Mouse (Mus musculus) CH12.LX (cell line): ENCODE results near the gene M6pr. TPM values are rescaled to one million over a fixed set of nuclear protein-coding genes. Genes with fewer than 3 reads are reported as not detected.

Source experiments
- DNase-seq: peaks from one replicate; pipeline ENCODE4 v3.0.0-alpha.2; 2013; ENCODE audit errors: extremely low read depth
- H3K27ac ChIP-seq: 2 replicates; pipeline ENCODE4 v1.5.1; 2012; ENCODE audit warnings: low read depth, mild to moderate bottlenecking, control low read depth, moderate library complexity; ENCODE audit not compliant: insufficient read depth
- H3K27me3 ChIP-seq: replicated peaks from 2 replicates; pipeline ENCODE3; 2012; ENCODE audit warnings: inconsistent platforms
- H3K36me3 ChIP-seq, 2 experiments: replicated peaks in 1 of 2; 2 replicates each; pipeline versions ENCODE3 to v1.6.1; 2012; ENCODE audit warnings: inconsistent platforms in 1 of 2, low read length in 1 of 2, mild to moderate bottlenecking in 1 of 2, mixed read lengths in 1 of 2, moderate library complexity in 1 of 2; ENCODE audit not compliant: control insufficient read depth in 1 of 2, insufficient read depth in 1 of 2
- H3K4me1 ChIP-seq, 2 experiments: 2 replicates each; pipeline ENCODE4 v1.6.1; 2012; ENCODE audit warnings: inconsistent platforms in 1 of 2, moderate library complexity in 1 of 2; ENCODE audit not compliant: insufficient read depth in 2 of 2, control insufficient read depth in 1 of 2
- H3K4me2 ChIP-seq: 2 replicates; pipeline ENCODE4 v1.6.1; 2012; ENCODE audit warnings: low read depth, mild to moderate bottlenecking, control low read depth; ENCODE audit not compliant: poor library complexity, insufficient read depth, severe bottlenecking
- H3K4me3 ChIP-seq, 3 experiments: fragments of 150-350 bp in 1 of 3; sonication (generic) in 1 of 3; replicated peaks in 1 of 3; 2 replicates each; pipeline versions ENCODE3 to v1.5.1; 2011 to 2012; ENCODE audit warnings: low read depth in 2 of 3, low read length in 2 of 3, mild to moderate bottlenecking in 2 of 3, moderate library complexity in 2 of 3, control low read depth in 1 of 3, improper control_type of control experiment in 1 of 3, inconsistent platforms in 1 of 3, mixed read lengths in 1 of 3; ENCODE audit not compliant: poor library complexity in 1 of 3
- H3K79me2 ChIP-seq: replicated peaks from 2 replicates; pipeline ENCODE4 v1.6.1; 2012; ENCODE audit warnings: mild to moderate bottlenecking, moderate library complexity; ENCODE audit not compliant: control insufficient read depth, poor library complexity, insufficient read depth, severe bottlenecking; ENCODE audit errors: extremely low read depth
- H3K9ac ChIP-seq: 2 replicates; pipeline ENCODE4 v1.6.1; 2012; ENCODE audit warnings: low read depth, mild to moderate bottlenecking, control low read depth, moderate library complexity; ENCODE audit not compliant: insufficient read depth
- H3K9me3 ChIP-seq: replicated peaks from 2 replicates; pipeline ENCODE3; 2012; ENCODE audit warnings: low read length, inconsistent platforms, mixed read lengths
- BHLHE40 ChIP-seq: IDR thresholded peaks from 2 replicates; pipeline ENCODE4 v1.6.1; 2011; ENCODE audit warnings: mild to moderate bottlenecking, low read depth, low read length, improper control_type of control experiment
- CHD2 ChIP-seq: IDR thresholded peaks from 2 replicates; pipeline ENCODE4 v1.6.1; 2011; ENCODE audit warnings: low read length, improper control_type of control experiment
- CTCF ChIP-seq, 2 experiments: IDR thresholded peaks in 1 of 2; conservative IDR thresholded peaks in 1 of 2; 2 replicates each; pipeline ENCODE4 v1.5.1; 2011 to 2012; ENCODE audit warnings: low read depth in 2 of 2, low read length in 2 of 2, improper control_type of control experiment in 1 of 2, inconsistent platforms in 1 of 2, mild to moderate bottlenecking in 1 of 2, moderate library complexity in 1 of 2
- E2F4 ChIP-seq: IDR thresholded peaks from 2 replicates; pipeline ENCODE4 v1.6.1; 2011; ENCODE audit warnings: low read depth, low read length, improper control_type of control experiment; ENCODE audit not compliant: insufficient replicate concordance
- ELF1 ChIP-seq: IDR thresholded peaks from 2 replicates; pipeline ENCODE4 v1.6.1; 2014; ENCODE audit warnings: low read depth, mild to moderate bottlenecking, inconsistent platforms, low read length, improper control_type of control experiment
- EP300 ChIP-seq: IDR thresholded peaks from 2 replicates; pipeline ENCODE4 v1.6.1; 2011; ENCODE audit warnings: low read length, improper control_type of control experiment
- GABPA ChIP-seq: IDR thresholded peaks from 2 replicates; pipeline ENCODE4 v1.6.1; 2012; ENCODE audit warnings: low read depth, low read length, improper control_type of control experiment, inconsistent platforms; ENCODE audit not compliant: insufficient replicate concordance
- HCFC1 ChIP-seq: IDR thresholded peaks from 2 replicates; pipeline ENCODE4 v1.6.1; 2012; ENCODE audit warnings: low read depth, mild to moderate bottlenecking, inconsistent platforms, low read length, improper control_type of control experiment
- MAX ChIP-seq: IDR thresholded peaks from 2 replicates; pipeline ENCODE4 v1.6.1; 2011; ENCODE audit warnings: low read length, improper control_type of control experiment
- MAZ ChIP-seq: IDR thresholded peaks from 2 replicates; pipeline ENCODE4 v1.6.1; 2012; ENCODE audit warnings: low read depth, mild to moderate bottlenecking, inconsistent platforms, low read length, improper control_type of control experiment, moderate library complexity
- MEF2A ChIP-seq: IDR thresholded peaks from 2 replicates; pipeline ENCODE4 v1.6.1; 2014; ENCODE audit warnings: low read depth, mild to moderate bottlenecking, inconsistent platforms, low read length, improper control_type of control experiment, borderline replicate concordance
- MXI1 ChIP-seq: IDR thresholded peaks from 2 replicates; pipeline ENCODE4 v1.6.1; 2011; ENCODE audit warnings: mild to moderate bottlenecking, low read depth, low read length, improper control_type of control experiment
- NELFE ChIP-seq: IDR thresholded peaks from 2 replicates; pipeline ENCODE4 v1.6.1; 2011; ENCODE audit warnings: low read depth, low read length, improper control_type of control experiment
- PAX5 ChIP-seq: IDR thresholded peaks from 2 replicates; pipeline ENCODE4 v1.6.1; 2012; ENCODE audit warnings: low read length, inconsistent platforms, mixed read lengths
- POLR2A ChIP-seq: IDR thresholded peaks from 2 replicates; pipeline ENCODE4 v1.6.1; 2011; ENCODE audit warnings: low read depth, mild to moderate bottlenecking, improper control_type of control experiment, low read length
- POLR2AphosphoS2 ChIP-seq: IDR thresholded peaks from 2 replicates; pipeline ENCODE4 v1.6.1; 2011; ENCODE audit warnings: low read depth, low read length, improper control_type of control experiment
- SIN3A ChIP-seq: IDR thresholded peaks from 2 replicates; pipeline ENCODE4 v1.6.1; 2012; ENCODE audit warnings: low read length, improper control_type of control experiment, inconsistent platforms
- SMC3 ChIP-seq: IDR thresholded peaks from 2 replicates; pipeline ENCODE4 v1.6.1; 2011; ENCODE audit warnings: low read depth, low read length, improper control_type of control experiment
- TBP ChIP-seq: conservative IDR thresholded peaks from 2 replicates; pipeline ENCODE4 v1.6.1; 2011; ENCODE audit warnings: low read depth, low read length, improper control_type of control experiment
- TCF12 ChIP-seq: IDR thresholded peaks from 2 replicates; pipeline ENCODE4 v1.6.1; 2014; ENCODE audit warnings: low read depth, mild to moderate bottlenecking, inconsistent platforms, low read length, improper control_type of control experiment
- USF1 ChIP-seq: IDR thresholded peaks from 2 replicates; pipeline ENCODE4 v1.6.1; 2014; ENCODE audit warnings: low read depth, mild to moderate bottlenecking, inconsistent platforms, low read length, improper control_type of control experiment
- ZC3H11A ChIP-seq: IDR thresholded peaks from 2 replicates; pipeline ENCODE4 v1.6.1; 2012; ENCODE audit warnings: low read depth, mild to moderate bottlenecking, inconsistent platforms, low read length, improper control_type of control experiment
- ZKSCAN1 ChIP-seq: IDR thresholded peaks from 2 replicates; pipeline ENCODE4 v1.6.1; 2012; ENCODE audit warnings: low read depth, inconsistent platforms, low read length, improper control_type of control experiment, borderline replicate concordance
- ZMIZ1 ChIP-seq: IDR thresholded peaks from 2 replicates; pipeline ENCODE4 v1.6.1; 2012; ENCODE audit warnings: low read depth, mild to moderate bottlenecking, inconsistent platforms, low read length, improper control_type of control experiment
- dilution Hi-C: fragments of 300-500 bp; cut with MboI; formaldehyde crosslinking; loops from 2 replicates; pipeline ENCODE4 v1.14.3; 2020; ENCODE audit warnings: low sequenced_read_pairs; ENCODE audit not compliant: extremely low pct_unique_long_range_greater_than_20kb, extremely low pct_ligation_motif_present
- in situ Hi-C: fragments of 300-500 bp; cut with MboI; formaldehyde crosslinking; loops from 3 replicates; pipeline ENCODE4 v1.14.3; 2019; ENCODE audit warnings: low sequenced_read_pairs, low pct_ligation_motif_present, low pct_unique_long_range_greater_than_20kb, mixed read lengths
- polyA plus RNA-seq: library from polyadenylated mRNA; unstranded; fragments of >175 nt; gene quantifications from 2 replicates; pipeline ENCODE4 v1.2.1, GENCODE M21; 2012; ENCODE audit warnings: low read depth; ENCODE audit not compliant: insufficient read length
- total RNA-seq, 2 experiments: library from RNA; depleted of rRNA; stranded (reverse); fragments of 300-350 nt in 1 of 2; fragments of >200 nt in 1 of 2; gene quantifications; 2 replicates each; pipeline ENCODE4 v1.2.3; 2012 to 2014

M6pr gene
- total and polyA plus RNA-seq, 3 experiments: 148 to 291 (median 228) TPM

DNA sequence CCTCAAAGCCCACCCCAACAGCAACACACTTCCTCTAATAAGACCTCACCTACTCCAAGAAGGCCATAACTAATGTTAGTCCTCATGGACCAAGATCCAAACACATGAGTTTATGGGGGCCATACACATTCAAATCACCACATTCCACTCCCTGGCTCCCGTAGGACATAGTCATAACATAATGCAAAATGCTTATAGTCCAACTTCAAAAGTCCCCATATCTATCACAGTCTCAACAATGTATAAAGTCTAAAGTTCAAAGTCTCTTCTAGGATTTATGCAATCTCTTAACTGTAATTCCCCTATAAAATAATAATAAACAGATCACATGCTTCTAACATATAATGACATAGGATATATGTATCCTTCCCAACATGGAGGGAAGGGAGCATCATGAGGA is 48.6 kb downstream of the M6pr start:
- no peak for DNase-seq
- H3K27ac ChIP-seq: no peak overlapping the region
- no peak overlapping the region for H3K9ac ChIP-seq
- H3K4me3 ChIP-seq: no peak overlapping the region
- H3K4me1 ChIP-seq: 0 out of 4 replicates have a peak, but pooled peaks cover 0 to 5% of the 10 kb centered on the region in 2 experiments
- H3K36me3 ChIP-seq: no peaks in the 10 kb centered on the region
- dilution Hi-C loops: no loop called here
- no peak overlapping the region for H3K4me2 ChIP-seq
- no peaks in the 10 kb centered on the region for H3K9me3 ChIP-seq
- H3K79me2 ChIP-seq: no peaks in the 10 kb centered on the region
- TF ChIP-seq NELFE (no peak), MXI1 (no peak), ELF1 (no peak), SMC3 (no peak), SIN3A (no peak), BHLHE40 (no peak), E2F4 (no peak), GABPA (no peak), ZC3H11A (no peak), TCF12 (no peak)
- TF ChIP-seq, all 38 proteins: peak for 0
- in situ Hi-C loops: no loop called here
- H3K27me3 ChIP-seq: peaks cover 5% of the 10 kb centered on the region

DNA sequence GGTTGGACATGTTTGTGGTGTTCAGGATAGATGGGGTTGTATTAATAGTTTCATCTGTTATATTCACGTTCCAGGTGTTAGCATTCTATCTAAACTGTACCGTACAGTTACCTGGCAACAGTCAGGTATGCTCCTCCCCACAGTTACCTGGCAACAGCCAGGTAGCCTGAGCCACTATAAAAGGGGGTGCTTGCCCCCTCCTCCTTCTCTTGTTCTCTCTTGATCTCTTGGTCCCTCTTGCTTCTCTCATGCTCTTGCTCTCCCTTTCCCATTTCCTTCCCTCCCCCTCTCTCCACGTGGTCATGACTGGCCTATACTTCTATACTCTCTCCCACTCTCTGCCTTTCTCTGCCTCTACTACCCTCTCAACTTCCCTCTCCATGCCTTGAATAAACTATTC is 57.2 kb downstream of the M6pr start:
- peaks cover 3% of the 10 kb centered on the region for H3K9me3 ChIP-seq
- no peak overlapping the region for H3K4me3 ChIP-seq
- in situ Hi-C loops (no loop called here), dilution Hi-C loops (no loop called here)
- no peak overlapping the region for H3K4me2 ChIP-seq
- H3K9ac ChIP-seq: no peak overlapping the region
- H3K27me3 ChIP-seq: no peaks in the 10 kb centered on the region
- TF ChIP-seq POLR2AphosphoS2 (no peak), EP300 (no peak), PAX5 (no peak), NELFE (no peak), GABPA (no peak), ZMIZ1 (no peak), ZC3H11A (no peak), MEF2A (no peak), TBP (no peak), SMC3 (no peak), MAX (no peak), CTCF (conservative IDR thresholded peaks at IDR 0.05 in 1 of 2, IDR thresholded peaks at IDR 0.05 in 1 of 2; ENCODE audit: low read depth in 2 of 2, low read length in 2 of 2) (no peak), USF1 (no peak), MAZ (no peak), ZKSCAN1 (no peak), HCFC1 (no peak), POLR2A (no peak), SIN3A (no peak), CHD2 (no peak)
- no peak for DNase-seq
- H3K36me3 ChIP-seq: no peaks in the 10 kb centered on the region
- H3K79me2 ChIP-seq: no peaks in the 10 kb centered on the region
- H3K27ac ChIP-seq: no peak overlapping the region
- H3K4me1 ChIP-seq: no peaks in the 10 kb centered on the region; a peak in 1 of 4 replicates
